Mouse (Mus musculus) heart, adult 2 months (tissue): Measurements from ENCODE around the gene Phf1.

ENCODE experiments used
- CTCF ChIP-seq: fragments of 200-600 bp; IDR thresholded peaks from 2 replicates; pipeline ENCODE4 v1.8.1; 2022; ENCODE audit warnings: antibody characterized with exemption, mild to moderate bottlenecking, moderate library complexity
- EP300 ChIP-seq: fragments of 200-500 bp; IDR thresholded peaks from 2 replicates; pipeline ENCODE4 v1.6.1; 2011; ENCODE audit warnings: low read depth, low read length, control low read depth; ENCODE audit not compliant: insufficient read depth
- POLR2A ChIP-seq: fragments of 200-500 bp; IDR thresholded peaks from 2 replicates; pipeline ENCODE4 v1.6.1; 2011; ENCODE audit warnings: mild to moderate bottlenecking, low read depth, low read length, control low read depth; ENCODE audit not compliant: insufficient read depth

DNA sequence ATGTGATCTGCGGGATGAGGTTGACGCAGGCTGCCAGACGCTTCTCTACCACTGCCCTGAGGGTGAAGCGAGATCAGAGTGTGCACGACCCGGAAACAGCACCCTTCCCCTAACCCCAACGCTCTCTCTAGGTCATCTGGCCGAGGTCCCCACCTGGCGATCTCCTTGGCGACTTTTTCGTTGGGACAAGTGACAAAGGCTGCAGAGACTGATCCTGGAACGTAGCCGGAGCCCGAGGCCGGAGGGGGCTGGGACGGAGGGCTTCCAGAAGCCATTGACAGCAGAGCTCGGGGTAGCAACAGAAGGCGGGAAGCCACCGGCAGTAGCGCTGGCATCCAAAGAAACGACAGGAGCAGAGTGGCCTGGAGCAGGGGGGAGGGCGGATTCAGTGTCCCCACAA, 5.9 kb downstream of the Phf1 start:
- TF ChIP-seq CTCF (no peak), POLR2A (no peak), EP300 (no peak)
